Mouse (Mus musculus) hindbrain, embryonic 11.5 days (tissue): ENCODE measurements around the gene A730009L09Rik. TPM values are rescaled to one million over a fixed set of nuclear protein-coding genes. Genes with fewer than 3 reads are reported as not detected.
A peak's percentile ranks its signal among the peaks of the same experiment; 100 is the strongest.

ENCODE experiments used
- ATAC-seq: fragments of 200-750 bp; cut with Nextera tagmentation; 2 replicates; pipeline ENCODE4 v1.8.0; 2017; ENCODE audit warnings: mild to moderate bottlenecking, moderate TSS enrichment, moderate library complexity; ENCODE audit not compliant: low FRiP score
- DNase-seq: peaks from one replicate; pipeline ENCODE4 v3.0.0-alpha.2; 2015; ENCODE audit warnings: low spot score
- H3K27ac ChIP-seq: fragments of 300-500 bp; sonication (generic); 2 replicates; pipeline ENCODE4 v1.5.1; 2014; ENCODE audit warnings: mild to moderate bottlenecking, low read depth, low read length
- H3K27me3 ChIP-seq: fragments of 300-500 bp; sonication (generic); 2 replicates; pipeline ENCODE4 v1.6.1; 2014; ENCODE audit warnings: mild to moderate bottlenecking, low read length, moderate library complexity, mixed read lengths; ENCODE audit not compliant: control insufficient read depth, insufficient read depth
- H3K36me3 ChIP-seq: fragments of 300-500 bp; sonication (generic); 2 replicates; pipeline ENCODE4 v1.6.1; 2014; ENCODE audit warnings: mild to moderate bottlenecking, low read length, moderate library complexity, mixed read lengths; ENCODE audit not compliant: control insufficient read depth, insufficient read depth
- H3K4me1 ChIP-seq: fragments of 300-500 bp; sonication (generic); replicated peaks from 2 replicates; pipeline ENCODE4 v1.6.1; 2014; ENCODE audit warnings: low read length, mixed read lengths; ENCODE audit not compliant: control insufficient read depth, insufficient read depth
- H3K4me2 ChIP-seq: fragments of 300-500 bp; sonication (generic); replicated peaks from 2 replicates; pipeline ENCODE4 v1.6.1; 2014; ENCODE audit warnings: mild to moderate bottlenecking, low read depth, low read length
- H3K4me3 ChIP-seq: fragments of 300-500 bp; sonication (generic); 2 replicates; pipeline ENCODE4 v1.5.1; 2014; ENCODE audit warnings: low read depth, low read length
- H3K9ac ChIP-seq: fragments of 300-500 bp; sonication (generic); 2 replicates; pipeline ENCODE4 v1.6.1; 2014; ENCODE audit warnings: low read depth, low read length
- H3K9me3 ChIP-seq: fragments of 300-500 bp; sonication (generic); 2 replicates; pipeline ENCODE4 v1.6.1; 2016; ENCODE audit warnings: low read length; ENCODE audit not compliant: control insufficient read depth
- WGBS: fragments of 180-500 bp; shearing (Covaris S2); extraction: QIAGEN DNeasy Blood & Tissue Kit; methylation state at CpG from one replicate; pipeline ENCODE4 v1.1.7; 2014; 5-methylcytosine and 5-hydroxymethylcytosine counted together
- polyA plus RNA-seq: library from polyadenylated mRNA; unstranded; fragments of >200 nt; fragmentation: Nextera tagmentation; extraction: Ambion mirVana; gene quantifications from 2 replicates; pipeline ENCODE4 v1.2.1, GENCODE M21; 2014

A730009L09Rik gene
- polyA plus RNA-seq, 1 experiment from 2014 or later, result not detected

GRCm38 (mm10) chr16:84485931-84486330 lies 29.0 kb upstream of the A730009L09Rik start:
- Histone ChIP-seq H3K27ac (no peak overlapping the region), H3K36me3 (no peaks in the 10 kb centered on the region), H3K9ac (no peak overlapping the region), H3K4me2 (no peak overlapping the region), H3K27me3 (no peaks in the 10 kb centered on the region), H3K9me3 (no peaks in the 10 kb centered on the region), H3K4me3 (no peak overlapping the region), H3K4me1 (no peaks in the 10 kb centered on the region)
- 86% methylated on average over 11 of the region's 11 CpGs for WGBS
- no peak for DNase-seq
- no peak for ATAC-seq

GRCm38 (mm10) chr16:84494818-84495217 lies 20.1 kb upstream of the A730009L09Rik start:
- DNase-seq (no peak), ATAC-seq (no peak)
- Histone ChIP-seq H3K9me3 (no peaks in the 10 kb centered on the region), H3K27me3 (no peaks in the 10 kb centered on the region), H3K27ac (no peak overlapping the region), H3K4me2 (no peak overlapping the region), H3K36me3 (no peaks in the 10 kb centered on the region), H3K4me3 (no peak overlapping the region), H3K4me1 (no peaks in the 10 kb centered on the region), H3K9ac (no peak overlapping the region)
- 85% methylated on average over 3 of the region's 3 CpGs for WGBS

- Histone ChIP-seq H3K4me3 (no peak overlapping the region), H3K9ac (no peak overlapping the region), H3K36me3 (no peaks in the 10 kb centered on the region), H3K27me3 (no peaks in the 10 kb centered on the region), H3K4me2 (no peak overlapping the region), H3K4me1 (no peaks in the 10 kb centered on the region), H3K9me3 (no peaks in the 10 kb centered on the region), H3K27ac (no peak overlapping the region)
- 64% methylated on average over 2 of the region's 2 CpGs for WGBS
- peak; percentile 36 for DNase-seq
- ATAC-seq, result peak; percentile 35; the same call in 1 of the 2 replicates
Observed at GRCm38 (mm10) chr16:84495438-84495837, 19.5 kb upstream of the A730009L09Rik start.

- Histone ChIP-seq H3K4me3 (no peak overlapping the region), H3K27me3 (no peaks in the 10 kb centered on the region), H3K9ac (no peak overlapping the region), H3K4me2 (no peak overlapping the region), H3K4me1 (no peaks in the 10 kb centered on the region), H3K27ac (no peak overlapping the region), H3K9me3 (no peaks in the 10 kb centered on the region), H3K36me3 (no peaks in the 10 kb centered on the region)
- ATAC-seq (no peak), DNase-seq (no peak)
- WGBS, result 62% methylated on average over 4 of the region's 4 CpGs
Observed at GRCm38 (mm10) chr16:84507681-84508080, 7.2 kb upstream of the A730009L09Rik start.

- H3K4me1 ChIP-seq, result no peaks in the 10 kb centered on the region
- ATAC-seq, result no peak
- no peaks in the 10 kb centered on the region for H3K9me3 ChIP-seq
- no peak overlapping the region for H3K4me3 ChIP-seq
- WGBS, result 93% methylated on average over 11 of the region's 11 CpGs
- H3K9ac ChIP-seq, result no peak overlapping the region
- no peaks in the 10 kb centered on the region for H3K27me3 ChIP-seq
- no peak overlapping the region for H3K27ac ChIP-seq
- H3K36me3 ChIP-seq, result no peaks in the 10 kb centered on the region
- no peak overlapping the region for H3K4me2 ChIP-seq
- no peak for DNase-seq
Observed at GRCm38 (mm10) chr16:84521975-84522635, 7.2 kb downstream of the A730009L09Rik start.

GRCm38 (mm10) chr16:84523061-84523460 lies 8.1 kb downstream of the A730009L09Rik start:
- H3K4me3 ChIP-seq, result no peak overlapping the region
- no peaks in the 10 kb centered on the region for H3K9me3 ChIP-seq
- no peak for ATAC-seq
- no peak overlapping the region for H3K9ac ChIP-seq
- no peaks in the 10 kb centered on the region for H3K27me3 ChIP-seq
- no peaks in the 10 kb centered on the region for H3K4me1 ChIP-seq
- WGBS, result 86% methylated on average over 5 of the region's 5 CpGs
- H3K36me3 ChIP-seq, result no peaks in the 10 kb centered on the region
- no peak overlapping the region for H3K27ac ChIP-seq
- DNase-seq, result no peak
- H3K4me2 ChIP-seq, result no peak overlapping the region

- DNase-seq, result peak; percentile 54
Observed at GRCm38 (mm10) chr16:84527375-84527774, 12.5 kb downstream of the A730009L09Rik start.

GRCm38 (mm10) chr16:84532803-84533202 lies 17.9 kb downstream of the A730009L09Rik start:
- ATAC-seq, result no peak
- H3K4me3 ChIP-seq, result no peak overlapping the region
- no peak overlapping the region for H3K9ac ChIP-seq
- H3K36me3 ChIP-seq, result no peaks in the 10 kb centered on the region
- H3K27me3 ChIP-seq, result no peaks in the 10 kb centered on the region
- H3K27ac ChIP-seq, result no peak overlapping the region
- 89% methylated on average over 3 of the region's 3 CpGs for WGBS
- H3K4me1 ChIP-seq, result no peaks in the 10 kb centered on the region
- H3K9me3 ChIP-seq, result no peaks in the 10 kb centered on the region
- no peak for DNase-seq
- no peak overlapping the region for H3K4me2 ChIP-seq

More at GRCm38 (mm10) chr16:84527375-84527774, 12.5 kb downstream of the A730009L09Rik start:
- Histone ChIP-seq H3K4me1 (no peaks in the 10 kb centered on the region), H3K9ac (no peak overlapping the region), H3K36me3 (no peaks in the 10 kb centered on the region), H3K27ac (no peak overlapping the region), H3K4me2 (no peak overlapping the region), H3K9me3 (no peaks in the 10 kb centered on the region), H3K27me3 (no peaks in the 10 kb centered on the region), H3K4me3 (no peak overlapping the region)
- ATAC-seq, result no peak
- WGBS, result 63% methylated on average over 11 of the region's 11 CpGs

GRCm38 (mm10) chr16:84546059-84546458 lies 31.1 kb downstream of the A730009L09Rik start:
- no peak overlapping the region for H3K9ac ChIP-seq
- no peak for ATAC-seq
- no peaks in the 10 kb centered on the region for H3K27me3 ChIP-seq
- no peak overlapping the region for H3K4me2 ChIP-seq
- no peaks in the 10 kb centered on the region for H3K4me1 ChIP-seq
- no peak overlapping the region for H3K27ac ChIP-seq
- 88% methylated on average over 4 of the region's 4 CpGs for WGBS
- no peak for DNase-seq
- H3K4me3 ChIP-seq, result no peak overlapping the region
- no peaks in the 10 kb centered on the region for H3K36me3 ChIP-seq
- H3K9me3 ChIP-seq, result no peaks in the 10 kb centered on the region
